Mouse (Mus musculus) neural tube, embryonic 12.5 days (tissue): ENCODE results near the gene Golga2. TPM values are rescaled to one million over a fixed set of nuclear protein-coding genes. Genes with fewer than 3 reads are reported as not detected.
A peak's percentile ranks its signal among the peaks of the same experiment; 100 is the strongest.

ENCODE experiments used
- ATAC-seq: fragments of 200-750 bp; cut with Nextera tagmentation; 2 replicates; pipeline ENCODE4 v1.8.0; 2017; ENCODE audit warnings: low read depth, mild to moderate bottlenecking, moderate TSS enrichment, moderate library complexity; ENCODE audit not compliant: low FRiP score
- H3K27ac ChIP-seq: fragments of 300-500 bp; sonication (generic); 2 replicates; pipeline ENCODE4 v1.5.1; 2016
- H3K27me3 ChIP-seq: fragments of 300-500 bp; sonication (generic); replicated peaks from 2 replicates; pipeline ENCODE4 v1.6.1; 2016; ENCODE audit warnings: mild to moderate bottlenecking
- H3K36me3 ChIP-seq: fragments of 300-500 bp; sonication (generic); 2 replicates; pipeline ENCODE4 v1.6.1; 2016; ENCODE audit warnings: mild to moderate bottlenecking
- H3K4me1 ChIP-seq: fragments of 300-500 bp; sonication (generic); 2 replicates; pipeline ENCODE4 v1.6.1; 2016
- H3K4me2 ChIP-seq: fragments of 300-500 bp; sonication (generic); replicated peaks from 2 replicates; pipeline ENCODE4 v1.6.1; 2016; ENCODE audit warnings: mild to moderate bottlenecking
- H3K4me3 ChIP-seq: fragments of 300-500 bp; sonication (generic); 2 replicates; pipeline ENCODE4 v1.5.1; 2016
- H3K9ac ChIP-seq: fragments of 300-500 bp; sonication (generic); 2 replicates; pipeline ENCODE4 v1.6.1; 2016; ENCODE audit warnings: mild to moderate bottlenecking
- H3K9me3 ChIP-seq: fragments of 300-500 bp; sonication (generic); 2 replicates; pipeline ENCODE4 v1.6.1; 2016; ENCODE audit warnings: mild to moderate bottlenecking
- WGBS: fragments of 180-500 bp; shearing (Covaris S2); methylation state at CpG from one replicate; pipeline ENCODE4 v1.1.7; 2016; 5-methylcytosine and 5-hydroxymethylcytosine counted together
- polyA plus RNA-seq: library from polyadenylated mRNA; unstranded; fragments of >200 nt; fragmentation: Nextera tagmentation; extraction: Ambion mirVana; gene quantifications from 2 replicates; pipeline ENCODE4 v1.2.1, GENCODE M21; 2016

The Golga2 gene
- polyA plus RNA-seq, 1 experiment from 2014 or later = 32.4 TPM

GRCm38 (mm10) chr2:32321591-32322298 lies 34.6 kb downstream of the Golga2 start:
- no peak overlapping the region for H3K4me2 ChIP-seq
- H3K27me3 ChIP-seq = peaks cover 15% of the 10 kb centered on the region
- H3K36me3 ChIP-seq = no peaks in the 10 kb centered on the region
- no peak for ATAC-seq
- H3K4me1 ChIP-seq = peaks cover 21% of the 10 kb centered on the region
- H3K4me3 ChIP-seq = no peak overlapping the region
- WGBS = 77% methylated on average over 9 of the region's 9 CpGs
- H3K9me3 ChIP-seq = no peaks in the 10 kb centered on the region
- no peak overlapping the region for H3K9ac ChIP-seq
- H3K27ac ChIP-seq = no peak overlapping the region

DNA sequence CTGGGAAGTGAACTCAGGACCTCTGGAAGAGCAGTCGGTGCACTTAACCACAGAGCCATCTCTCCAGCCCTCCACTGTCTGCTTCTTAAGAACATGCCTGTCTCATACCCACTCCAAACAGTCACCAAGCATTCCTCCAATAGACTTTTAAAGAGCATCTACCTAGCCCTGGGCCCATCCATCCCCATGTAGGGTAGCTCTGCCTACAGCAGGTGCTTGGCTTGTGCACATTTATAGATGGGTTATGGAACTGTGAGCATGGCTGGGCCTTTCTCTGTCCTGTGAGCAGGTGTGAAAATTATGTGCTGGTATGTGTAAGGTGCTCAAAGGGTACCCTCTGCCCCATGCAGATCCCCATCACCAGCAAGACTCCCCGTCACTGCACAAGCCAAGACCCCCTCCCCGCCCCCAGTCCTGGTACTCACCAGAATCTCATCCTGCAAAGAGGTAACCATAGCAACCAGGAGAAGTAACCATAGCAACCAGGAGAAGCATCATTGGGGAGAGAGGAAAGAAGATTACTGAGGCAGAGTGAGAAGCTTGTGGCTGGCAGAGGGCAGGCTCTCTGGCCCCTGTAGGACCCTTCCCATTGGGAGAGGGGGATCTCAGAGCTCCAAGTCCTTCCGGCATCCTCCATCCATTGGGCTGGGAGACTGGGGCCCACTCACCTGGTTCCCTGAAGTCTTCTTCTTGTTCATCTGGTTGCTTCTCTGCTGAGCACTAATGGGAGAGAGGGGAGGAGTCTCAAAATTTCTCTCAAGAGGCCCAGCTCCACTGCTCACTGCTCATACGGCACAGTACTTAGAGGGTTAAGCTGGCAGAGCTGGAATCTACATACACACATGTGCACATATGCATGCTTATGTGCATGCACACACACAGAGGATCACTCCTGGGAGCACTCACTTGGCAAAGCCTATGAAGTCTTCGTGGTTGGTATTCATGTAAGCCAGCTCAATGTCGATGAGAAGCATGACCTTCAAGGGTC lies 35.9 kb downstream of the Golga2 start:
- WGBS = 71% methylated on average over 7 of the region's 7 CpGs
- Histone ChIP-seq H3K9ac (no peak overlapping the region), H3K4me2 (peak overlapping the region; percentile 4; the same call in 1 of the 2 replicates), H3K27ac (no peak overlapping the region), H3K27me3 (peaks cover 5% of the 10 kb centered on the region; the same call in 1 of the 2 replicates), H3K4me3 (no peak overlapping the region), H3K9me3 (no peaks in the 10 kb centered on the region), H3K4me1 (peaks cover 15% of the 10 kb centered on the region), H3K36me3 (no peaks in the 10 kb centered on the region)
- ATAC-seq = peak; percentile 65; the same call in 1 of the 2 replicates

DNA sequence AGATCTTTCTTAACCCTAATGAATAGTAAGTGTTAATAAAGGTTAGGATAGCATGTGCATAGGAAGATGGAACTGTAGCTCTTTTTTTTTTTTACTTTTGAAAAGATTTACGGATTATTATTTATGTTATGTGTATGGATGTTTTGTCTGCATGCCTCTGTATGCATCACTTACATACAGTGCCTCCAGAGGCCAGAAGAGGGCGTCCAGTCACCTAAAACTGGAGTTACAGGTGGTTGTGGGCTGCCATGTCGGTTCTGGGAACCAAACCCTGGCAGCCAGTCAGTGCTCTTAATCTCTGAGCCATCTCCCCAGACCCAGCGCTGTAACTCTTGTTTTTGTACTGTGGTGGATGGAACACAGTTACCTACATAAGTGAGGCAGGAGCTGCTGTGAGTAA lies 37.1 kb downstream of the Golga2 start:
- ATAC-seq = no peak
- WGBS = 54% methylated on average over 4 of the region's 4 CpGs
- H3K4me1 ChIP-seq = peaks cover 18% of the 10 kb centered on the region
- no peak overlapping the region for H3K9ac ChIP-seq
- H3K9me3 ChIP-seq = no peaks in the 10 kb centered on the region
- no peaks in the 10 kb centered on the region for H3K36me3 ChIP-seq
- no peak overlapping the region for H3K4me2 ChIP-seq
- no peak overlapping the region for H3K27ac ChIP-seq
- no peaks in the 10 kb centered on the region; the same call in 1 of the 2 replicates for H3K27me3 ChIP-seq
- H3K4me3 ChIP-seq = no peak overlapping the region

GRCm38 (mm10) chr2:32325342-32325741 lies 38.2 kb downstream of the Golga2 start:
- Histone ChIP-seq H3K4me2 (no peak overlapping the region), H3K9ac (no peak overlapping the region), H3K9me3 (no peaks in the 10 kb centered on the region), H3K36me3 (no peaks in the 10 kb centered on the region), H3K27ac (no peak overlapping the region), H3K27me3 (no peaks in the 10 kb centered on the region), H3K4me3 (no peak overlapping the region), H3K4me1 (peaks cover 18% of the 10 kb centered on the region)
- WGBS = 71% methylated on average over 7 of the region's 7 CpGs
- ATAC-seq = no peak

DNA sequence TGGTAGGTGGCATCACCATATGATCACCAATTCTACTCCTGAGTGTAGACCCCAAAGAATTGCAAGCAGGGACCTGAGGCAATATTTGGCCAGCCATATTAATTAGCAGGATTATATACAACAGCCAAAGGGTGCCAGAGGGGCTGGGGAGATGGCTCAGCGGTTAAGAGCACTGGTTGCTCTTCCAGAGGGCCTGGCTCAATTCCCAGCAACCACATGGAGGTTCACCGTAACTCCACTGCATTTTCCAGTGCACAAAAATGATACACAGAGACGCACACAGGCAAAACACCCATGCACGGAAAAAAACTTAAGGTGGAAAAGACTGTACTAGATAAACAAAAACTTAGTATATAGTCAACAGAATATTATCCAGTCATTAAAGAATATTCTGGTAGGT lies 40.0 kb downstream of the Golga2 start:
- H3K4me3 ChIP-seq = no peak overlapping the region
- H3K4me1 ChIP-seq = peaks cover 18% of the 10 kb centered on the region
- no peaks in the 10 kb centered on the region; the same call in 1 of the 2 replicates for H3K36me3 ChIP-seq
- no peak overlapping the region for H3K4me2 ChIP-seq
- H3K27me3 ChIP-seq = no peaks in the 10 kb centered on the region
- no peak overlapping the region for H3K27ac ChIP-seq
- no peak for ATAC-seq
- WGBS = 88% methylated on average over 4 of the region's 4 CpGs
- no peaks in the 10 kb centered on the region for H3K9me3 ChIP-seq
- no peak overlapping the region for H3K9ac ChIP-seq

GRCm38 (mm10) chr2:32328911-32329460 lies 41.8 kb downstream of the Golga2 start:
- Histone ChIP-seq H3K4me3 (no peak overlapping the region), H3K4me2 (no peak overlapping the region; the same call in 1 of the 2 replicates), H3K27me3 (0 out of 2 replicates have a peak, but pooled peaks cover 5% of the 10 kb centered on the region), H3K4me1 (peaks cover 10% of the 10 kb centered on the region), H3K27ac (no peak overlapping the region), H3K9ac (0 out of 2 replicates have a peak overlapping the region, but pooled peaks have one; percentile 29), H3K36me3 (peaks cover 7% of the 10 kb centered on the region), H3K9me3 (no peaks in the 10 kb centered on the region)
- 5% methylated on average over 13 of the region's 13 CpGs for WGBS
- no peak for ATAC-seq

DNA sequence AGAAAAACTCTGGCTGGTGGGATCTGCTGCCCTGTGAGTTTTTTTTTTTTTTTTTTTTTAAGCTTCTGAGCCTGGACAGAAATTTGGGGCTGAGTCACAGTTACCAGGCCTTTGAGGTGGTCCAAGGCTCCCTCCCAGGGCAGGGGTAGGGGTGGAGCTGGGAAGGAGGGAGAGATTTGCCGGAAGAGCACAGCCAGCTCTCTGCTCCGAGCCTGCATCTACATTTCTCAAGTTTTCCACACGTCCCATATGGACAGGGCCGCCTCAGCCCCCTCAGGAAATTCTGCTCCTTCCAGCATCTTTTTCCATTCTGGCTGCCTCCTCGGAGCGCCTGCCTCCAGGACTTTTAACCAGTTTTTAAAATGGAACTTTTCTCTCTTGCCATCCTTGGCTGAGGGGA lies 42.3 kb downstream of the Golga2 start:
- 41% methylated on average over 6 of the region's 6 CpGs for WGBS
- ATAC-seq = no peak
- no peak overlapping the region for H3K27ac ChIP-seq
- H3K36me3 ChIP-seq = peaks cover 12% of the 10 kb centered on the region
- H3K9me3 ChIP-seq = no peaks in the 10 kb centered on the region
- H3K9ac ChIP-seq = no peak overlapping the region
- H3K4me1 ChIP-seq = peaks cover 10% of the 10 kb centered on the region
- H3K27me3 ChIP-seq = 0 out of 2 replicates have a peak, but pooled peaks cover 7% of the 10 kb centered on the region
- H3K4me3 ChIP-seq = no peak overlapping the region
- H3K4me2 ChIP-seq = no peak overlapping the region

- peaks cover 23% of the 10 kb centered on the region for H3K36me3 ChIP-seq
Measured at GRCm38 (mm10) chr2:32332159-32332558, 45.0 kb downstream of the Golga2 start.

GRCm38 (mm10) chr2:32335888-32336287 lies 48.7 kb downstream of the Golga2 start:
- WGBS = 55% methylated on average over 15 of the region's 15 CpGs
- Histone ChIP-seq H3K27ac (no peak overlapping the region), H3K27me3 (0 out of 2 replicates have a peak, but pooled peaks cover 7% of the 10 kb centered on the region)

More at GRCm38 (mm10) chr2:32332159-32332558, 45.0 kb downstream of the Golga2 start:
- H3K4me1 ChIP-seq = peaks cover 10% of the 10 kb centered on the region
- H3K9me3 ChIP-seq = no peaks in the 10 kb centered on the region
- H3K4me2 ChIP-seq = no peak overlapping the region
- WGBS = 90% methylated on average over 5 of the region's 5 CpGs
- no peak overlapping the region for H3K9ac ChIP-seq
- no peak for ATAC-seq
- H3K4me3 ChIP-seq = no peak overlapping the region
- 0 out of 2 replicates have a peak, but pooled peaks cover 7% of the 10 kb centered on the region for H3K27me3 ChIP-seq
- H3K27ac ChIP-seq = no peak overlapping the region

DNA sequence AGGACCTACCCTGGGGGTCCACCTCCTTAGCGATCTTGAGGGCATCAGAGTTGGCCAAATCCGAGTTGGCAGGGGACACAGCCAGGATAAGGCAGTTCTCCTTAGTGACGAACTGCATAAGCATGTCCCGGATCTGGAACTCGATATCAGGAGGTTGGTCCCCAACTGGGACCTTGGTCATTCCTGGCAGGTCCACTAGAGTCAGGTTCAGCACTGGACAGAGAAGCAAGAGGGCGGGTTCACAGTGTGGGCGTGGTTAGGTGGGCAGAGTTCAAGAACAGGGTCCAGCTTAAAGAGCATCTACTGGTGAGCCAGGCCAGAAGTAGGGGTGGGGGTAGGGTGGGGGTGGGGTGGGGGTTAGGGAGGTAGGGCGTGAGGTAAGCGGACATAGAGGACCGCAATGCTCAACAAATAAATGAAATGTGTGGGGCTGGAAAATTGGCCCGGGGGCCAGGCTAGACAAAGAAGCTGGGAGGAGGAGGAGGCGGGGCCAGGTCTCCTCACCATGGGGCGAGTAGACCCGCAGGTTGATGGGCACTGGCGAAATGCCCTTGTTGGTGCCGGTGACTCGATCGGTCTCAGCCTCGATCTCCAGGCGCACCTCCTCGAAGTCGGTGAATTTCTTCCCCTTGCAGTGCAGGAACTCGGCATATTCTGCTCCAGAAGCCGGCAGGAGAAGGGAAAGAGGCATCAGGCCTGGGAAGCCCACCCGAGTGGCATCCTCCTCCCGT lies 52.9 kb downstream of the Golga2 start:
- Histone ChIP-seq H3K27me3 (no peaks in the 10 kb centered on the region), H3K9ac (no peak overlapping the region), H3K4me2 (no peak overlapping the region), H3K36me3 (peaks cover 19% of the 10 kb centered on the region), H3K4me1 (peaks cover 6% of the 10 kb centered on the region), H3K27ac (no peak overlapping the region), H3K9me3 (no peaks in the 10 kb centered on the region), H3K4me3 (no peak overlapping the region)
- 34% methylated on average over 26 of the region's 26 CpGs for WGBS
- ATAC-seq = no peak

More at GRCm38 (mm10) chr2:32335888-32336287, 48.7 kb downstream of the Golga2 start:
- H3K4me1 ChIP-seq = no peaks in the 10 kb centered on the region
- H3K9ac ChIP-seq = no peak overlapping the region
- no peaks in the 10 kb centered on the region for H3K9me3 ChIP-seq
- no peak for ATAC-seq
- H3K4me3 ChIP-seq = no peak overlapping the region
- peaks cover 32% of the 10 kb centered on the region for H3K36me3 ChIP-seq
- no peak overlapping the region for H3K4me2 ChIP-seq

GRCm38 (mm10) chr2:32340836-32341633 lies 53.9 kb downstream of the Golga2 start:
- ATAC-seq = no peak
- no peak overlapping the region for H3K9ac ChIP-seq
- WGBS = 83% methylated on average over 13 of the region's 13 CpGs
- no peaks in the 10 kb centered on the region for H3K27me3 ChIP-seq
- H3K4me2 ChIP-seq = no peak overlapping the region
- H3K36me3 ChIP-seq = peaks cover 12% of the 10 kb centered on the region; the same call in 1 of the 2 replicates
- H3K4me3 ChIP-seq = no peak overlapping the region
- peaks cover 6% of the 10 kb centered on the region for H3K4me1 ChIP-seq
- no peaks in the 10 kb centered on the region for H3K9me3 ChIP-seq
- H3K27ac ChIP-seq = no peak overlapping the region
